Mouse (Mus musculus) heart, postnatal 36 days (tissue): ENCODE data around the gene Pik3r6. TPM values are rescaled to one million over a fixed set of nuclear protein-coding genes. Genes with fewer than 3 reads are reported as not detected.

Source experiments
- DNase-seq, 2 experiments: peaks; one replicate each; pipeline ENCODE4 v3.0.0; 2021 to 2022
- intact Hi-C: fragments of 180-260 bp; cut with DNase I; formaldehyde crosslinking; loops from one replicate; pipeline ENCODE4 v1.15.1; 2025
- total RNA-seq, 2 experiments: library from RNA; stranded (reverse); gene quantifications; 2 replicates each; pipeline ENCODE4 v1.2.3; 2021

Gene Pik3r6
- total RNA-seq, 2 experiments from 2014 or later: 4.6 to 6.3 TPM

GRCm38 (mm10) chr11:68486093-68486492, 16.7 kb upstream of the Pik3r6 start:
- no peak for DNase-seq
- intact Hi-C loops: loop anchor here (5.0 to 10.0 kb wide), 3 partner anchors 41 to 321 kb away; no protein-coding TSS in a partner anchor

- DNase-seq: no peak
- intact Hi-C loops: loop anchor here (5.0 to 10.0 kb wide), 3 partner anchors 40 to 320 kb away; no protein-coding TSS in a partner anchor
Observed at GRCm38 (mm10) chr11:68487720-68488119, 15.1 kb upstream of the Pik3r6 start.

- intact Hi-C loops: loop anchor here (5.0 to 10.0 kb wide), 3 partner anchors 39 to 319 kb away; no protein-coding TSS in a partner anchor
- no peak for DNase-seq
Observed at GRCm38 (mm10) chr11:68488256-68488824, 14.5 kb upstream of the Pik3r6 start.

- intact Hi-C loops: loop anchor here (5.0 to 10.0 kb wide), 3 partner anchors 38 to 318 kb away; no protein-coding TSS in a partner anchor
- no peak for DNase-seq
Observed at GRCm38 (mm10) chr11:68489236-68489635, 13.6 kb upstream of the Pik3r6 start.

GRCm38 (mm10) chr11:68492592-68492991, 10.2 kb upstream of the Pik3r6 start:
- no peak for DNase-seq
- intact Hi-C loops: no loop called here

GRCm38 (mm10) chr11:68493760-68494159, 9.1 kb upstream of the Pik3r6 start:
- intact Hi-C loops: no loop called here
- DNase-seq: no peak

GRCm38 (mm10) chr11:68497081-68497480, 5.7 kb upstream of the Pik3r6 start:
- no peak for DNase-seq
- intact Hi-C loops: loop anchor here (2.0 kb wide), 1 partner anchor 34 kb away; no protein-coding TSS in a partner anchor

- no peak for DNase-seq
- intact Hi-C loops: no loop called here
Observed at GRCm38 (mm10) chr11:68498517-68498916, 4.3 kb upstream of the Pik3r6 start.

GRCm38 (mm10) chr11:68498999-68499699, 3.7 kb upstream of the Pik3r6 start:
- intact Hi-C loops: no loop called here
- no peak for DNase-seq

GRCm38 (mm10) chr11:68500949-68501350, 1.9 kb upstream of the Pik3r6 start:
- no peak for DNase-seq
- intact Hi-C loops: no loop called here

GRCm38 (mm10) chr11:68502408-68502807, 411 bp upstream of the Pik3r6 start:
- DNase-seq: no peak
- intact Hi-C loops: loop anchor here (2.0 kb wide), 1 partner anchor 20 kb away; no protein-coding TSS in a partner anchor

- DNase-seq: no peak
- intact Hi-C loops: no loop called here
Observed at GRCm38 (mm10) chr11:68504913-68505312, 2.1 kb downstream of the Pik3r6 start.

- intact Hi-C loops: no loop called here
Observed at GRCm38 (mm10) chr11:68507246-68507645, 4.4 kb downstream of the Pik3r6 start.

GRCm38 (mm10) chr11:68508619-68509018, 5.8 kb downstream of the Pik3r6 start:
- intact Hi-C loops: no loop called here
- no peak for DNase-seq

More at GRCm38 (mm10) chr11:68507246-68507645, 4.4 kb downstream of the Pik3r6 start:
- no peak for DNase-seq

- DNase-seq: no peak
- intact Hi-C loops: no loop called here
Observed at GRCm38 (mm10) chr11:68509194-68509593, 6.4 kb downstream of the Pik3r6 start.

- intact Hi-C loops: no loop called here
- DNase-seq: no peak
Observed at GRCm38 (mm10) chr11:68513969-68514368, 11.2 kb downstream of the Pik3r6 start.

- no peak for DNase-seq
- intact Hi-C loops: no loop called here
Observed at GRCm38 (mm10) chr11:68519362-68519761, 16.5 kb downstream of the Pik3r6 start.

- no peak for DNase-seq
- intact Hi-C loops: no loop called here
Observed at GRCm38 (mm10) chr11:68519815-68520214, 17.0 kb downstream of the Pik3r6 start.

GRCm38 (mm10) chr11:68520439-68520838, 17.6 kb downstream of the Pik3r6 start:
- intact Hi-C loops: no loop called here

GRCm38 (mm10) chr11:68521352-68521751, 18.5 kb downstream of the Pik3r6 start:
- intact Hi-C loops: no loop called here
- no peak for DNase-seq

More at GRCm38 (mm10) chr11:68520439-68520838, 17.6 kb downstream of the Pik3r6 start:
- no peak for DNase-seq

- DNase-seq: no peak
- intact Hi-C loops: loop anchor here (5.0 kb wide), 1 partner anchor 39 kb away; no protein-coding TSS in a partner anchor
Observed at GRCm38 (mm10) chr11:68526441-68526840, 23.6 kb downstream of the Pik3r6 start.
